Mouse (Mus musculus): ENCODE measurements around the gene Tnrc6b. TPM values are rescaled to one million over a fixed set of nuclear protein-coding genes. Genes with fewer than 3 reads are reported as not detected.

Tnrc6b gene
- total and polyA plus RNA-seq, 3 experiments, result 7.8 to 13.9 (median 8.0) TPM

DNA sequence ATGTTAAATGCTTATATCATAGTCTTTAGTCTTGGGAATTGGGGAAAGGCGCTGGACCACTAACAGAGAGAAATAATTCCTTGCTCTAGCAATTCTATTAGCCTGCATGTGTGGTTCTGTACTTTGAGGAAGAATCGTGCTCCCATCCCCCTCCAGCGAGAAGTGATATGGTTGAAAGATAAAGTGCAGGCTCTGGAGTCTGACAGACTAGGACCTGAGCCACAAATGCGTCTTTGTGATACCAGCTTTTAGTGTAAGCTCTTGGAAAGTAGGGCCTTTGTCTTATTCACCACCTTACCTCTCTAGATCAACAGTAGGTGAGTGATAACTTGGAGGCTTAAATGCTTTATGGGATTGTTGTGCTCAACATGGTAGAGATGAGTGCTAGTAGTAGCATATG, 270.1 kb downstream of the Tnrc6b start (continued):
- TF ChIP-seq ELF1 (IDR thresholded peaks at IDR 0.05; ENCODE audit: low read depth, low read length) (no peak), KAT2A (conservative IDR thresholded peaks at IDR 0.05; ENCODE audit: low read depth, low read length) (no peak), EP300 (IDR thresholded peaks at IDR 0.05; ENCODE audit: low read depth in 1 of 2, low read length in 2 of 2) (peak; percentile 74 to 77), CTCF (IDR thresholded peaks at IDR 0.05 in 2 of 3, conservative IDR thresholded peaks at IDR 0.05 in 1 of 3; ENCODE audit: control insufficient read depth in 1 of 3, insufficient read depth in 1 of 3, low read depth in 2 of 3, low read length in 3 of 3, poor library complexity in 1 of 3, severe bottlenecking in 1 of 3) (no peak), MYB (IDR thresholded peaks at IDR 0.05; ENCODE audit: low read depth, low read length) (no peak), ZMIZ1 (IDR thresholded peaks at IDR 0.05; ENCODE audit: low read depth, low read length) (no peak), USF1 (IDR thresholded peaks at IDR 0.05; ENCODE audit: low read depth, low read length) (no peak), JUND (IDR thresholded peaks at IDR 0.05; ENCODE audit: low read depth, low read length) (no peak), MAFK (IDR thresholded peaks at IDR 0.05; ENCODE audit: borderline replicate concordance, low read depth, low read length) (no peak), ZC3H11A (IDR thresholded peaks at IDR 0.05; ENCODE audit: low read depth, low read length) (no peak), CHD2 (IDR thresholded peaks at IDR 0.05; ENCODE audit: low read length) (peak; percentile 76), SIN3A (IDR thresholded peaks at IDR 0.05; ENCODE audit: low read length) (peak; percentile 50; the same call in 1 of the 2 replicates), MAZ (IDR thresholded peaks at IDR 0.05; ENCODE audit: low read depth, low read length) (no peak), TAL1 (IDR thresholded peaks at IDR 0.05; ENCODE audit: low read length) (peak; percentile 49)

- no peak for TF ChIP-seq HCFC1 (IDR thresholded peaks at IDR 0.05; ENCODE audit: low read depth, low read length)
- TF ChIP-seq POLR2A (IDR thresholded peaks at IDR 0.05; ENCODE audit: control insufficient read depth in 1 of 2, insufficient read depth in 1 of 2, low read depth in 1 of 2, low read length in 2 of 2, poor library complexity in 1 of 2), result no peak
- TF ChIP-seq ZC3H11A (IDR thresholded peaks at IDR 0.05; ENCODE audit: low read depth, low read length), result no peak
- no peak for TF ChIP-seq MAFK (IDR thresholded peaks at IDR 0.05; ENCODE audit: borderline replicate concordance, low read depth, low read length)
- 0 out of 2 replicates have a peak, but pooled peaks have one; percentile 41 for TF ChIP-seq MAZ (IDR thresholded peaks at IDR 0.05; ENCODE audit: low read depth, low read length)
- peaks cover 0 to 50% of the 10 kb centered on the region in 2 experiments; a peak in 2 of 4 replicates for H3K36me3 ChIP-seq (ENCODE audit: control insufficient read depth in 1 of 2, insufficient read depth in 2 of 2, low read length in 2 of 2)
Observed at GRCm38 (mm10) chr15:80983264-80983663, 272.2 kb downstream of the Tnrc6b start.

DNA sequence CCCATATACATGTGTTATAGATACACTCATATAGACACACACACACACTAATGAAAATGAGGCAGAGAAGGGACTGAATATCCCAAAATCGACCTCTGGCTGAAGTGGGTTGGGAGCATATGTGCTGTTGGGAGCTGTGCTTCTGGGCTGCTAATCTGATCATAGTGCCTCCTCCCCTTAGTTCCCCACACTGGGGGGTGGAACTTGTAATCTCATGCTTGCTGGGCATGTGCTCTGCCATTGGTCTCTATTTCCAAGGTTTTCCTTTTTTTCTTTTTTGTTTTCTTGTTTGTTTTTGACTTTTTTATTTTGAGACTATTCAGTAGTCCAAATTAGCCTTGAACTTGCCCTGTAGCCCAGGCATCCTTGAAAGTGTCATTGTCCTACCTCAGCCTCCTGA, 277.2 kb downstream of the Tnrc6b start:
- H3K79me2 ChIP-seq (ENCODE audit: control insufficient read depth, insufficient read depth, low read length, poor library complexity), result peaks cover under 1% of the 10 kb centered on the region
- peak; percentile 74 for DNase-seq (ENCODE audit: low read depth, low spot score)
- no peaks in the 10 kb centered on the region for H3K9me3 ChIP-seq (replicated peaks; ENCODE audit: insufficient read depth, low read length)
- peak overlapping the region in 1 of 2 experiments; percentile 7; a peak in 1 of 4 replicates for H3K4me3 ChIP-seq (ENCODE audit: control insufficient read depth in 1 of 2, insufficient read depth in 1 of 2, low read depth in 2 of 2, low read length in 2 of 2)
- peaks cover 17 to 20% of the 10 kb centered on the region in 2 experiments for H3K4me1 ChIP-seq (ENCODE audit: control insufficient read depth in 1 of 2, insufficient read depth in 2 of 2, low read length in 2 of 2)
- H3K27ac ChIP-seq (ENCODE audit: control insufficient read depth, low read depth, low read length), result no peak overlapping the region; the same call in 1 of the 2 replicates
- H3K9ac ChIP-seq (ENCODE audit: control insufficient read depth, low read depth, low read length, poor library complexity, severe bottlenecking), result peak overlapping the region; percentile 29; the same call in 1 of the 2 replicates
- H3K36me3 ChIP-seq (ENCODE audit: control insufficient read depth in 1 of 2, insufficient read depth in 2 of 2, low read length in 2 of 2), result peaks cover 0 to 27% of the 10 kb centered on the region in 2 experiments; a peak in 2 of 4 replicates
- H3K27me3 ChIP-seq (ENCODE audit: control insufficient read depth in 1 of 2, insufficient read depth in 2 of 2, low read length in 2 of 2), result no peaks in the 10 kb centered on the region
- no peak for TF ChIP-seq MEF2A (IDR thresholded peaks at IDR 0.05; ENCODE audit: extremely low read depth, insufficient replicate concordance, low read depth, low read length, poor library complexity, severe bottlenecking)
- no peak for TF ChIP-seq CTCF (IDR thresholded peaks at IDR 0.05 in 2 of 3, conservative IDR thresholded peaks at IDR 0.05 in 1 of 3; ENCODE audit: control insufficient read depth in 1 of 3, insufficient read depth in 1 of 3, low read depth in 2 of 3, low read length in 3 of 3, poor library complexity in 1 of 3, severe bottlenecking in 1 of 3)
- peak; percentile 88 for TF ChIP-seq MXI1 (IDR thresholded peaks at IDR 0.05; ENCODE audit: low read depth, low read length)
- no peak for TF ChIP-seq ZNF384 (IDR thresholded peaks at IDR 0.05; ENCODE audit: low read depth, low read length)
- TF ChIP-seq MAFK (IDR thresholded peaks at IDR 0.05; ENCODE audit: borderline replicate concordance, low read depth, low read length), result no peak
- TF ChIP-seq MYC (IDR thresholded peaks at IDR 0.05; ENCODE audit: low read depth, low read length), result peak; percentile 83
- no peak for TF ChIP-seq E2F4 (IDR thresholded peaks at IDR 0.05; ENCODE audit: borderline replicate concordance, low read depth, low read length)
- TF ChIP-seq GATA1 (IDR thresholded peaks at IDR 0.05; ENCODE audit: low read depth, low read length), result peak; percentile 46; the same call in 1 of the 2 replicates
- peak; percentile 30 for TF ChIP-seq MAX (IDR thresholded peaks at IDR 0.05; ENCODE audit: low read length)
- 0 out of 2 replicates have a peak, but pooled peaks have one; percentile 30 for TF ChIP-seq NRF1 (IDR thresholded peaks at IDR 0.05; ENCODE audit: insufficient read depth, low read depth, low read length, poor library complexity, severe bottlenecking)
- no peak for TF ChIP-seq UBTF (IDR thresholded peaks at IDR 0.05; ENCODE audit: borderline replicate concordance, insufficient read depth, low read depth, low read length)
- TF ChIP-seq TCF12 (IDR thresholded peaks at IDR 0.05; ENCODE audit: low read depth, low read length), result no peak

More at GRCm38 (mm10) chr15:80983264-80983663, 272.2 kb downstream of the Tnrc6b start:
- no peak overlapping the region for H3K9ac ChIP-seq (ENCODE audit: control insufficient read depth, low read depth, low read length, poor library complexity, severe bottlenecking)
- H3K27me3 ChIP-seq (ENCODE audit: control insufficient read depth in 1 of 2, insufficient read depth in 2 of 2, low read length in 2 of 2), result no peaks in the 10 kb centered on the region
- DNase-seq (ENCODE audit: low read depth, low spot score), result peak; percentile 34
- H3K79me2 ChIP-seq (ENCODE audit: control insufficient read depth, insufficient read depth, low read length, poor library complexity), result peaks cover 5% of the 10 kb centered on the region; the same call in 1 of the 2 replicates
- no peaks in the 10 kb centered on the region for H3K9me3 ChIP-seq (replicated peaks; ENCODE audit: insufficient read depth, low read length)
- peaks cover 15 to 24% of the 10 kb centered on the region in 2 experiments for H3K4me1 ChIP-seq (ENCODE audit: control insufficient read depth in 1 of 2, insufficient read depth in 2 of 2, low read length in 2 of 2)
- no peak overlapping the region for H3K27ac ChIP-seq (ENCODE audit: control insufficient read depth, low read depth, low read length)
- H3K4me3 ChIP-seq (ENCODE audit: control insufficient read depth in 1 of 2, insufficient read depth in 1 of 2, low read depth in 2 of 2, low read length in 2 of 2), result no peak overlapping the region

Data from MEL (cell line).